Mouse (Mus musculus): ENCODE results near the gene Bmpr1a. TPM values are rescaled to one million over a fixed set of nuclear protein-coding genes. Genes with fewer than 3 reads are reported as not detected.
"Not testable (repeated sequence)": the region's sequence is repeated elsewhere in the genome, so short reads cannot be mapped to it uniquely, and the experiment has no call there.

The Bmpr1a gene
- total RNA-seq, 2 experiments from 2014 or later: 42.4 to 54.7 TPM

- intact Hi-C loops (cut with DNase I): loop anchor here (10.0 kb wide), 1 partner anchor 260 kb away; the partner anchor contains the start of gene A630023A22Rik
- DNase-seq: not testable (repeated sequence)
Measured at GRCm38 (mm10) chr14:34364254-34365146, 138.6 kb downstream of the Bmpr1a start.

- peak; percentile 74 to 83 for DNase-seq
- intact Hi-C loops (cut with DNase I): loop anchor here (2.0 to 10.0 kb wide), 3 partner anchors 53 to 259 kb away; partner anchors contain the start of genes A630023A22Rik, Glud1 and Shld2
Measured at GRCm38 (mm10) chr14:34363490-34364253, 139.5 kb downstream of the Bmpr1a start.

GRCm38 (mm10) chr14:34362726-34363445 lies 140.3 kb downstream of the Bmpr1a start:
- intact Hi-C loops (cut with DNase I): loop anchor here (2.0 to 10.0 kb wide), 3 partner anchors 52 to 258 kb away; partner anchors contain the start of genes A630023A22Rik, Glud1 and Shld2
- DNase-seq: peak; percentile 58 to 59

GRCm38 (mm10) chr14:34362135-34362534 lies 141.0 kb downstream of the Bmpr1a start:
- DNase-seq: no peak
- intact Hi-C loops (cut with DNase I): loop anchor here (2.0 to 10.0 kb wide), 3 partner anchors 51 to 257 kb away; partner anchors contain the start of genes A630023A22Rik, Glud1 and Shld2

Other genes with a start within 250 kb of the Bmpr1a start
- 10 to 100 TPM in 1 of 2 experiments, 1 to 10 TPM in 1; 9.5 to 10.6 TPM for gene Shld2, start 192.8 kb downstream of the Bmpr1a start, total RNA-seq (2021)
- 100 to 1,000 TPM in 1 of 2 experiments, 10 to 100 TPM in 1; 99.3 to 134 TPM for gene Glud1, start 192.6 kb downstream of the Bmpr1a start, total RNA-seq (2021)
- not detected for gene Fam25c, start 147.9 kb downstream of the Bmpr1a start, total RNA-seq (2021)
- 1 to 10 TPM; 2.8 to 6.0 TPM for gene Sncg, start 128.6 kb downstream of the Bmpr1a start, total RNA-seq (2021)
- 10 to 100 TPM; 10.1 to 11.4 TPM for gene Mmrn2, start 127.9 kb downstream of the Bmpr1a start, total RNA-seq (2021)
- not detected for gene 9230112D13Rik, start 19.5 kb upstream of the Bmpr1a start, total RNA-seq (2021)
- gene Ldb3, start 85.3 kb upstream of the Bmpr1a start, total RNA-seq (2021): 1,000 to 10,000 TPM; 2,135 to 2,411 TPM
- gene Opn4, start 96.8 kb upstream of the Bmpr1a start, total RNA-seq (2021): not detected
- 10 to 100 TPM; 35.0 to 39.3 TPM for gene Wapl, start 170.6 kb upstream of the Bmpr1a start, total RNA-seq (2021)